Mouse (Mus musculus) natural killer cell, adult 2 months (primary cell): ENCODE measurements around the gene Trim71.

Experiments used
- DNase-seq, 2 experiments: peaks; one replicate each; pipeline ENCODE4 v3.0.0; 2022; ENCODE audit warnings: low spot score in 2 of 2

The Trim71 gene

DNA sequence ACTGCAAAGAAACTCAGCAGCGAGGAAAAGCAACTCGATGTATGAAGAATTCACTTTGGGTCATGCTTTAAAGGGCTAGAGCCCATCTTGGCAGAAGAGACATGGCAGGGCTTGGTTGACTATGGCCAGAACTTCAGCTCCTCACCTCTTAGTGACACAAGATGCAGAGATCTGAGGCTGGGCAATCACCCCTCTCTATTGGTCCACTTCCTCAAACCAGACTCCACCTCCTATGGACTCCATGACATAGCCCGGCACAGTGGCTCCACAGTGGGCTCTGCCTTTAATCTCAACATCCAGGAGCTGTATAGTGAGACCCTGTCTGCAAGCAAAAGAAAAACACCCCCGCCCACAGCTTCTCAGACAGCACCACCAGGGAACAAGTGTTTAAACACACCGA, 79.4 kb downstream of the Trim71 start:
- no peak for DNase-seq

- no peak for DNase-seq
These were observed 83.2 kb downstream of the Trim71 start for GRCm38 (mm10) chr9:114480940-114481339.

DNA sequence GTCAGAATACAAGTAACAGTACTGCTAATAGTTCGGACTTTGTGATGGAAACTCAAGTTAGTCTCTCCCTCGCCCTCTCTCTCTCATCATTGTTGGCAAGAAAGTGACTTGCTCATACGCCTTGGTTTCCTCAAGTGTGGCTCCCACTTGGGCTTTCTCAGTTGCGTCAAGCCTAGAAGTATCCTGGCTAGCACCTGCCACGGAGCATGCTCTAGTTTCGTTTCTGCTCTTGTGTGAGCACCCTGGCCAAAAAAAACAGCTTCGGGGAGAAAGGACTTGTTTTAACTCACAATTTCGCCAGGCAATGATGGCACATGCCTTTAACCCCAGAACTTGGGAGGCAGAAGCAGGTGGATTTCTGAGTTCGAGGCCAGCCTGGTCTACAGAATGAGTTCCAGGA, 87.2 kb downstream of the Trim71 start:
- no peak for DNase-seq

DNA sequence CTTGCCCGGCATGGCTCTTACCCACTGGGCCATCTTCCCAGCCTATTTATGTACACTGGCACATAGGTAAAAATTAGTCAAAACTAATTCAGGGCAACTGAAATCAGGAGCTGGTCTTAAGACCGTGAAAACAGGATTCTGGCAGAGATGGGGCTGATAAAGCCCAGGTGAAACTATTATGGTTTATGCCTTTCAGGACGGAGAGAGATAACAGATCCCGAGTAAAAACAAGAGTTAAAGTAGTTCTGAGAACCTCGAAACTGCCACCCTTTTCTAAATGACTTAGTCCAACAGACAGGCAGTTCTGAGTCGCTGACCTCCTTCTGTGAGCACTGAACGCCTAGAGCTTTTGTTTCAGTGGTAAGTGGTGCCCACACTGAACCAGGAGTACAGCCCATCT, 92.3 kb downstream of the Trim71 start:
- no peak for DNase-seq

GRCm38 (mm10) chr9:114468701-114469100, 95.5 kb downstream of the Trim71 start:
- DNase-seq = no peak

DNA sequence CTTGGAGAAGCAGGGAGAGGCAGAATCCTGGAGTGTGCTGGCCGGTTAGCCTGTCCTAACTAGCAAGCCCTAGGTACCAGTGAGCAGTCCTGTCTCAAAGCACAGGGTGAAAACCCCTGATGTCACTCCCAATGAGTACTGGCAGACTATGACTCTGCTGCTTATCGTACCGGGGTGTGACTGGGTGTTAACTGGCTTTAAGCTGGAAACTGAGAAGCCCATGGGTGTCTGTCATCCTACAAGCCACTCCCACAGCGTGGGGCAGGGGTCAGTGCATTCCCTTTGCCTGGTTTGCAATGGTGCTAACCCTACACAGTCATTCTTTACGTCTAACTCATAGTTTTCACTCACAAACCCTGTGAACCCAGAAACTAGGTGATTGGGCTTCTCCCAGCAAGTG, 96.0 kb downstream of the Trim71 start:
- DNase-seq = no peak

DNA sequence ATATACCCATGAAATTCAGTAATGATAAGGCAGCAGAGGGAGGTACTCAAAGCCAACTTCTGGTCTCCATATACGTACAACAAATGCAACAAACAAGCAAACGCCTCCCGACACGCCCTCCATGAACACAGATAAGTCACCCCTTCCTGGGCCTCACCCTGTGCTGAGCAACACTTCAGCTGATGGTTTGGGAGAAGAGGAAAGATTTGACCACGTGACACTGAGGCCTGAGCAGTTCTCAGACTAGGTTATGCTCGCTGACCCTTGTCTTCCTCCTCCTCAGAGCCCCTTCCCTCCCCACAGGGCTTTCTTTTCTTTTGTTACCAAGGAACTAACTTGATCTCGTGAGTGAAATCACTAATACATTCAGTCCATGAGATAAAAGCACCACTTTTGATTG, 97.3 kb downstream of the Trim71 start:
- DNase-seq = no peak

DNA sequence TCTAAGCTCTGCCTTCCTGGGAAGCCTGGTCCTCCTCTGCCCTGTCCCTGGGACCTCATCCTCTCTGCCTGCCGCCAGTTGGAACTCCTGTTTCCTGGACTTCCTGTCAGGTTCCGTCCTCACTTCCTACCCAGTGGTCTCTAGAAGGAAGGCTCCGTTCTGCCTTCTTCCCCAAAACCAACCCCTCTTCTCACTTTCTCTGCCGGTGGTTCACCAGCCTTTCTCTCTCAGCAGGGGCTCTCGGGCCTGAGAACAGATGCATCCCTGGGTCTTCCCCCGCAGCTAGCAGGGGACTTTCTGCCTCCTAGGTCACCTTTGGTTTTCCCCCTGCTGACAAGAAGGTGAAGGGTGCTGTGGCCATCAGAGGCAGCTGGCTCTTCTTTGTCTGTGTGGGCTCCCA, 98.7 kb downstream of the Trim71 start:
- no peak for DNase-seq

GRCm38 (mm10) chr9:114462569-114462968, 101.6 kb downstream of the Trim71 start:
- no peak for DNase-seq

DNA sequence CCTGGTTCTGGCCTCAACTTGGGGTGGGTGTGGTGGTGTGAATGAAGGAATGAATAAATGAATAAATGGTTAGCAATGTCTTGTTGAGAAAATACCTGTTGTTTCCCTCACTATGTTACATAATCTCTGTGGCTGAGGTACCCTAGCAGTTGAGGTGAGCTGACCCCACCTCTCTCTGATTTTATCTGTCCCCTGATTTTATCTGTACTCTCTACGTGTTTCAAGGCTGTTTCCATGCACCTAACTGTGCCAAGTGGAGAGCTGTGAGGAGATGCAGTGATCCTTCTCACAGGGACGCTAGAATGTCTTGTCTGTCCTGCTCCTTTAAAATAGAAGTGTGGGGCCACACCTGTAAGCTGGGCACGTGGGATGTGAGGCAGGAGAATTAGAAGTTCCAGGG, 105.7 kb downstream of the Trim71 start:
- DNase-seq = no peak
